ENCODE assay signal across 27 mouse cellular contexts in genomic region chr16:31241433-31241832, GRCm38 (mm10). TPM values are rescaled to one million over a fixed set of nuclear protein-coding genes. Genes with fewer than 3 reads are reported as not detected.
DNase-seq lines count a peak whose midpoint lies in the region; ATAC-seq and TF ChIP-seq lines count a peak whose summit lies in the region.
"Had no signal": no experiment of that assay in that cellular context is flagged by ENCODE, and none has a peak within 500 bp of the region (broad histone marks: within the 10 kb centered on the region; RNA-seq: fewer than 3 reads in every experiment).

No protein-coding gene starts in this region.

- H3K9me3 ChIP-seq in midbrain, embryonic 11.5 days (ENCODE audit: control insufficient read depth, low read length), result no peaks in the 10 kb centered on the region
- H3K9me3 ChIP-seq in midbrain, postnatal 0 days (ENCODE audit: low read length), result no peaks in the 10 kb centered on the region
- H3K9me3 ChIP-seq: heart, embryonic 10.5 days; heart, embryonic 15.5 days; kidney, embryonic 15.5 days; limb, embryonic 15.5 days; midbrain, embryonic 15.5 days had no signal

- no peak overlapping the region for H3K27ac ChIP-seq in midbrain, embryonic 11.5 days (ENCODE audit: low read depth, low read length)
- no peak overlapping the region for H3K27ac ChIP-seq in midbrain, postnatal 0 days (ENCODE audit: low read depth, low read length)
- peak overlapping the region; percentile 18 for H3K27ac ChIP-seq in cortical plate, adult 2 months (ENCODE audit: insufficient read depth, low read length)
- H3K27ac ChIP-seq: heart, embryonic 10.5 days; heart, embryonic 15.5 days; kidney, embryonic 15.5 days; limb, embryonic 15.5 days; liver, embryonic 14.5 days; midbrain, embryonic 15.5 days had no signal

- WGBS in midbrain, embryonic 11.5 days, result 89% methylated on average over 9 of the region's 9 CpGs
- WGBS in midbrain, postnatal 0 days, result 86% methylated on average over 9 of the region's 9 CpGs

- no peak for ATAC-seq in midbrain, embryonic 11.5 days (ENCODE audit: low FRiP score)
- no peak for ATAC-seq in midbrain, postnatal 0 days (ENCODE audit: low FRiP score)
- ATAC-seq: forebrain, embryonic 14.5 days; hindbrain, embryonic 16.5 days; midbrain, embryonic 15.5 days had no signal

- intact Hi-C loops in left cerebral cortex, postnatal 36 days (cut with DNase I), result loop anchor here (2.0 to 5.0 kb wide), 2 partner anchors 41 to 46 kb away; partner anchors contain the start of gene Acap2

- TF ChIP-seq POLR2A in cortical plate, adult 2 months (IDR thresholded peaks at IDR 0.05; ENCODE audit: extremely low read depth, insufficient read depth, low read length), result peak; percentile 27; the same call in 1 of the 2 replicates

- H3K4me1 ChIP-seq in midbrain, embryonic 11.5 days (ENCODE audit: control insufficient read depth, insufficient read depth, low read length), result no peaks in the 10 kb centered on the region
- H3K4me1 ChIP-seq in midbrain, postnatal 0 days (ENCODE audit: insufficient read depth, low read length), result no peaks in the 10 kb centered on the region
- H3K4me1 ChIP-seq in cortical plate, adult 2 months (ENCODE audit: control insufficient read depth, insufficient read depth, low read length), result peaks cover 8% of the 10 kb centered on the region
- H3K4me1 ChIP-seq: heart, embryonic 15.5 days; kidney, embryonic 15.5 days; limb, embryonic 15.5 days; midbrain, embryonic 15.5 days had no signal

- no peak overlapping the region for H3K9ac ChIP-seq in midbrain, embryonic 11.5 days (ENCODE audit: low read length)
- no peak overlapping the region for H3K9ac ChIP-seq in midbrain, postnatal 0 days (replicated peaks; ENCODE audit: low read length, poor library complexity, severe bottlenecking)
- H3K9ac ChIP-seq: heart, embryonic 15.5 days; kidney, embryonic 15.5 days; limb, embryonic 15.5 days; liver, embryonic 14.5 days; lung, embryonic 14.5 days; midbrain, embryonic 15.5 days had no signal

- no peak overlapping the region for H3K4me3 ChIP-seq in midbrain, embryonic 11.5 days (ENCODE audit: low read depth, low read length)
- H3K4me3 ChIP-seq in midbrain, postnatal 0 days (ENCODE audit: low read depth, low read length), result no peak overlapping the region
- H3K4me3 ChIP-seq in cortical plate, adult 2 months (ENCODE audit: insufficient read depth, low read length), result 0 out of 2 replicates have a peak overlapping the region, but pooled peaks have one; percentile 0
- H3K4me3 ChIP-seq: heart, embryonic 10.5 days; heart, embryonic 15.5 days; kidney, embryonic 15.5 days; limb, embryonic 15.5 days; midbrain, embryonic 15.5 days had no signal

- no peaks in the 10 kb centered on the region for H3K36me3 ChIP-seq in midbrain, embryonic 11.5 days (ENCODE audit: control insufficient read depth, insufficient read depth, low read length)
- no peaks in the 10 kb centered on the region for H3K36me3 ChIP-seq in midbrain, postnatal 0 days (ENCODE audit: insufficient read depth, low read length)
- H3K36me3 ChIP-seq: heart, embryonic 10.5 days; heart, embryonic 15.5 days; kidney, embryonic 15.5 days; limb, embryonic 15.5 days; midbrain, embryonic 15.5 days had no signal

- peak; percentile 45 to 58 for DNase-seq in layer of hippocampus, adult 8-10 months (ENCODE audit: low spot score in 2 of 2)
- DNase-seq in layer of hippocampus, postnatal 25 days (ENCODE audit: extremely low spot score in 1 of 2, low spot score in 1 of 2), result no peak
- peak; percentile 59 for DNase-seq in midbrain, embryonic 11.5 days (ENCODE audit: low spot score, missing footprints)
- DNase-seq in midbrain, postnatal 0 days (ENCODE audit: low spot score), result no peak
- peak; percentile 50 to 68 for DNase-seq in left cerebral cortex, postnatal 36 days (ENCODE audit: low spot score in 2 of 2)
- no peak for DNase-seq in embryo, embryonic 9.5 days (ENCODE audit: extremely low spot score)
- DNase-seq: adrenal gland, postnatal 25 days; B cell, adult 2 months; cerebellum, adult 18-20 months; cerebellum, postnatal 10 days; gastrocnemius, postnatal 25 days; heart, adult 11 months; kidney, adult 18-20 months; lung, embryonic 14.5 days; lung, postnatal 14 days; spleen, adult 18-20 months; thymus, adult 18-20 months; thymus, postnatal 25 days had no signal

- TF ChIP-seq CTCF in midbrain, postnatal 0 days (IDR thresholded peaks at IDR 0.05), result no peak
- no peak for TF ChIP-seq CTCF in cortical plate, adult 2 months (IDR thresholded peaks at IDR 0.05; ENCODE audit: extremely low read depth, insufficient read depth, low read length)

- no peaks in the 10 kb centered on the region for H3K27me3 ChIP-seq in midbrain, embryonic 11.5 days (ENCODE audit: control insufficient read depth, insufficient read depth, low read length)
- H3K27me3 ChIP-seq in midbrain, postnatal 0 days (ENCODE audit: insufficient read depth, low read length), result no peaks in the 10 kb centered on the region
- H3K27me3 ChIP-seq: heart, embryonic 15.5 days; kidney, embryonic 15.5 days; limb, embryonic 15.5 days; midbrain, embryonic 15.5 days had no signal

- no peak overlapping the region for H3K4me2 ChIP-seq in midbrain, embryonic 11.5 days
- H3K4me2 ChIP-seq in midbrain, postnatal 0 days (ENCODE audit: low read depth, low read length, poor library complexity, severe bottlenecking), result no peak overlapping the region
- H3K4me2 ChIP-seq: heart, embryonic 15.5 days; kidney, embryonic 15.5 days; limb, embryonic 15.5 days; lung, embryonic 14.5 days; midbrain, embryonic 15.5 days had no signal

RNA-seq across cellular contexts. Expression of gene Ppp1r2, which starts 33.6 kb away (rescaled TPM):
- total RNA-seq in layer of hippocampus, adult 8-10 months (2022), result 10 to 100 TPM; 87.5 to 93.4 (median 90.2) TPM
- 10 to 100 TPM; 88.1 to 96.4 TPM for total RNA-seq in layer of hippocampus, postnatal 25 days (2021)
- 109 and 114 TPM in 2 replicates for polyA plus RNA-seq in midbrain, embryonic 11.5 days (2014; fragmentation: Nextera tagmentation; extraction: Ambion mirVana)
- 63.2 and 73.3 TPM in 2 replicates for total RNA-seq in midbrain, postnatal 0 days (2014; rRNA removed)
- polyA plus RNA-seq in midbrain, postnatal 0 days (2015; fragmentation: Nextera tagmentation; extraction: Ambion mirVana), result 98.8 and 101 TPM in 2 replicates
- 62.2 and 64.2 TPM in 2 replicates for polyA plus RNA-seq in cortical plate, adult 2 months (2012; rRNA removed)
- 100 to 1,000 TPM in 1 of 2 experiments, 10 to 100 TPM in 1; 84.3 to 122 TPM for total RNA-seq in left cerebral cortex, postnatal 36 days (2021)

RNA-seq across cellular contexts. Expression of gene Acap2, which starts 40.4 kb away (rescaled TPM):
- 100 to 1,000 TPM; 117 to 144 (median 132) TPM for total RNA-seq in layer of hippocampus, adult 8-10 months (2022)
- total RNA-seq in layer of hippocampus, postnatal 25 days (2021), result 100 to 1,000 TPM; 129 to 132 TPM
- 23.2 and 24.2 TPM in 2 replicates for polyA plus RNA-seq in midbrain, embryonic 11.5 days (2014; fragmentation: Nextera tagmentation; extraction: Ambion mirVana)
- 26.7 and 39.4 TPM in 2 replicates for total RNA-seq in midbrain, postnatal 0 days (2014; rRNA removed)
- 9.0 and 10.9 TPM in 2 replicates for polyA plus RNA-seq in midbrain, postnatal 0 days (2015; fragmentation: Nextera tagmentation; extraction: Ambion mirVana)
- 53.1 and 57.7 TPM in 2 replicates for polyA plus RNA-seq in cortical plate, adult 2 months (2012; rRNA removed)
- total RNA-seq in left cerebral cortex, postnatal 36 days (2021), result 100 to 1,000 TPM in 1 of 2 experiments, 10 to 100 TPM in 1; 95.7 to 130 TPM

Comparison
In these comparisons a context has a peak if more than half of its experiments do, and no peak if none do; other contexts are left out.
1. DNase-seq: peak in layer of hippocampus, adult 8-10 months (2 of 2), midbrain, embryonic 11.5 days (single experiment) and left cerebral cortex, postnatal 36 days (2 of 2); none in layer of hippocampus, postnatal 25 days (0 of 2), midbrain, postnatal 0 days (single experiment) and embryo, embryonic 9.5 days (single experiment).